In genomic region chr2:160507371-160507770, GRCm38 (mm10) we compare ENCODE assay signal across 27 mouse cellular contexts.
DNase-seq lines count a peak whose midpoint lies in the region; ATAC-seq and TF ChIP-seq lines count a peak whose summit lies in the region.
"Had no signal": no experiment of that assay in that cellular context is flagged by ENCODE, and none has a peak within 500 bp of the region (broad histone marks: within the 10 kb centered on the region; RNA-seq: fewer than 3 reads in every experiment).

No protein-coding gene starts in this region.

- ATAC-seq in forebrain, embryonic 11.5 days (replicated peaks; ENCODE audit: low FRiP score), result peak; percentile 23
- no peak for ATAC-seq in hindbrain, embryonic 13.5 days (ENCODE audit: low FRiP score)
- no peak; the same call in 1 of the 2 replicates for ATAC-seq in hindbrain, embryonic 11.5 days (ENCODE audit: low FRiP score)
- ATAC-seq in kidney, postnatal 0 days (replicated peaks; ENCODE audit: low FRiP score, low read depth), result peak; percentile 51; the same call in 1 of the 2 replicates
- ATAC-seq in neural tube, embryonic 12.5 days (ENCODE audit: low FRiP score, low read depth), result peak; percentile 52; the same call in 1 of the 2 replicates
- ATAC-seq in neural tube, embryonic 15.5 days (ENCODE audit: low FRiP score), result no peak
- ATAC-seq: intestine, postnatal 0 days had no signal

- no peak overlapping the region for H3K9ac ChIP-seq in forebrain, embryonic 11.5 days (ENCODE audit: low read length)
- H3K9ac ChIP-seq in hindbrain, embryonic 13.5 days, result no peak overlapping the region
- no peak overlapping the region for H3K9ac ChIP-seq in hindbrain, embryonic 11.5 days (ENCODE audit: low read depth, low read length)
- no peak overlapping the region for H3K9ac ChIP-seq in kidney, postnatal 0 days (ENCODE audit: low read depth, low read length)
- H3K9ac ChIP-seq in neural tube, embryonic 12.5 days, result no peak overlapping the region
- no peak overlapping the region for H3K9ac ChIP-seq in neural tube, embryonic 15.5 days (replicated peaks)
- H3K9ac ChIP-seq: embryonic facial prominence, embryonic 12.5 days; heart, embryonic 15.5 days; limb, embryonic 12.5 days; liver, embryonic 15.5 days; lung, embryonic 14.5 days had no signal

- H3K27ac ChIP-seq in forebrain, embryonic 11.5 days (ENCODE audit: low read depth, low read length), result peak overlapping the region; percentile 12; the same call in 1 of the 2 replicates
- no peak overlapping the region for H3K27ac ChIP-seq in forebrain, embryonic 10.5 days
- peak overlapping the region; percentile 53 for H3K27ac ChIP-seq in hindbrain, embryonic 13.5 days
- H3K27ac ChIP-seq in hindbrain, embryonic 11.5 days (ENCODE audit: low read depth, low read length), result no peak overlapping the region
- no peak overlapping the region for H3K27ac ChIP-seq in kidney, postnatal 0 days
- no peak overlapping the region for H3K27ac ChIP-seq in neural tube, embryonic 12.5 days
- no peak overlapping the region for H3K27ac ChIP-seq in neural tube, embryonic 15.5 days (replicated peaks)
- H3K27ac ChIP-seq: embryonic facial prominence, embryonic 12.5 days; heart, embryonic 10.5 days; heart, embryonic 15.5 days; layer of hippocampus, adult 2 months; left cerebral cortex, adult 2 months; limb, embryonic 12.5 days; liver, embryonic 15.5 days had no signal

- H3K27me3 ChIP-seq in forebrain, embryonic 11.5 days (ENCODE audit: control insufficient read depth, insufficient read depth, low read length), result no peaks in the 10 kb centered on the region
- peaks cover 11% of the 10 kb centered on the region; the same call in 1 of the 2 replicates for H3K27me3 ChIP-seq in forebrain, embryonic 10.5 days (ENCODE audit: poor library complexity, severe bottlenecking)
- peaks cover 88% of the 10 kb centered on the region for H3K27me3 ChIP-seq in hindbrain, embryonic 13.5 days
- H3K27me3 ChIP-seq in hindbrain, embryonic 11.5 days (ENCODE audit: control insufficient read depth, insufficient read depth, low read length), result peaks cover 12% of the 10 kb centered on the region; the same call in 1 of the 2 replicates
- no peaks in the 10 kb centered on the region for H3K27me3 ChIP-seq in kidney, postnatal 0 days (ENCODE audit: insufficient read depth, low read length)
- H3K27me3 ChIP-seq in neural tube, embryonic 12.5 days (replicated peaks), result peaks cover 84% of the 10 kb centered on the region
- peaks cover 76% of the 10 kb centered on the region for H3K27me3 ChIP-seq in neural tube, embryonic 15.5 days (replicated peaks)
- H3K27me3 ChIP-seq: embryonic facial prominence, embryonic 12.5 days; liver, embryonic 15.5 days had no signal

- H3K4me2 ChIP-seq in forebrain, embryonic 11.5 days (ENCODE audit: low read depth, low read length, severe bottlenecking), result no peak overlapping the region
- 0 out of 2 replicates have a peak overlapping the region, but pooled peaks have one; percentile 3 for H3K4me2 ChIP-seq in hindbrain, embryonic 13.5 days
- H3K4me2 ChIP-seq in hindbrain, embryonic 11.5 days (replicated peaks; ENCODE audit: low read depth, low read length), result no peak overlapping the region
- H3K4me2 ChIP-seq in kidney, postnatal 0 days (ENCODE audit: low read length), result no peak overlapping the region
- H3K4me2 ChIP-seq in neural tube, embryonic 12.5 days (replicated peaks), result no peak overlapping the region
- no peak overlapping the region for H3K4me2 ChIP-seq in neural tube, embryonic 15.5 days
- H3K4me2 ChIP-seq: embryonic facial prominence, embryonic 12.5 days; heart, embryonic 15.5 days; limb, embryonic 12.5 days; liver, embryonic 15.5 days; lung, embryonic 14.5 days had no signal

- H3K9me3 ChIP-seq in forebrain, embryonic 11.5 days (ENCODE audit: control insufficient read depth, low read length), result no peaks in the 10 kb centered on the region
- H3K9me3 ChIP-seq in forebrain, embryonic 10.5 days, result no peaks in the 10 kb centered on the region
- no peaks in the 10 kb centered on the region for H3K9me3 ChIP-seq in hindbrain, embryonic 13.5 days
- H3K9me3 ChIP-seq in hindbrain, embryonic 11.5 days (ENCODE audit: control insufficient read depth, low read length), result no peaks in the 10 kb centered on the region
- H3K9me3 ChIP-seq in kidney, postnatal 0 days (replicated peaks; ENCODE audit: low read length), result no peaks in the 10 kb centered on the region
- no peaks in the 10 kb centered on the region for H3K9me3 ChIP-seq in neural tube, embryonic 12.5 days
- no peaks in the 10 kb centered on the region for H3K9me3 ChIP-seq in neural tube, embryonic 15.5 days (replicated peaks)
- H3K9me3 ChIP-seq: embryonic facial prominence, embryonic 12.5 days; heart, embryonic 10.5 days; heart, embryonic 15.5 days; limb, embryonic 12.5 days; liver, embryonic 15.5 days had no signal

- DNase-seq in forebrain, embryonic 11.5 days (ENCODE audit: low spot score), result no peak
- DNase-seq in forebrain, embryonic 10.5 days (ENCODE audit: extremely low spot score, low spot score), result no peak
- no peak for DNase-seq in hindbrain, embryonic 11.5 days (ENCODE audit: low spot score)
- no peak for DNase-seq in kidney, postnatal 0 days (ENCODE audit: low spot score)
- DNase-seq in kidney, adult 18-20 months, result no peak
- DNase-seq: adrenal gland, adult 8-10 months; cerebellum, adult 8-10 months; cerebellum, postnatal 25 days; gastrocnemius, postnatal 25 days; heart, adult 11 months; lung, embryonic 14.5 days; lung, postnatal 14 days; right cerebral cortex, postnatal 25 days; thymus, postnatal 14 days had no signal

- H3K4me3 ChIP-seq in forebrain, embryonic 11.5 days (ENCODE audit: low read depth, low read length), result no peak overlapping the region
- H3K4me3 ChIP-seq in forebrain, embryonic 10.5 days, result no peak overlapping the region
- H3K4me3 ChIP-seq in hindbrain, embryonic 13.5 days, result no peak overlapping the region
- no peak overlapping the region for H3K4me3 ChIP-seq in hindbrain, embryonic 11.5 days (ENCODE audit: low read depth, low read length)
- H3K4me3 ChIP-seq in kidney, postnatal 0 days (replicated peaks; ENCODE audit: low read depth, low read length), result no peak overlapping the region
- no peak overlapping the region for H3K4me3 ChIP-seq in neural tube, embryonic 12.5 days
- H3K4me3 ChIP-seq in neural tube, embryonic 15.5 days (replicated peaks), result no peak overlapping the region
- H3K4me3 ChIP-seq: embryonic facial prominence, embryonic 12.5 days; heart, embryonic 10.5 days; heart, embryonic 15.5 days; layer of hippocampus, adult 2 months; left cerebral cortex, adult 2 months; limb, embryonic 12.5 days; liver, embryonic 15.5 days; myocyte had no signal

- H3K36me3 ChIP-seq in forebrain, embryonic 11.5 days (ENCODE audit: control insufficient read depth, insufficient read depth, low read length), result no peaks in the 10 kb centered on the region
- H3K36me3 ChIP-seq in forebrain, embryonic 10.5 days (replicated peaks), result no peaks in the 10 kb centered on the region
- H3K36me3 ChIP-seq in hindbrain, embryonic 13.5 days, result no peaks in the 10 kb centered on the region
- H3K36me3 ChIP-seq in hindbrain, embryonic 11.5 days (ENCODE audit: control insufficient read depth, insufficient read depth, low read length), result no peaks in the 10 kb centered on the region
- no peaks in the 10 kb centered on the region for H3K36me3 ChIP-seq in kidney, postnatal 0 days (ENCODE audit: insufficient read depth, low read length)
- no peaks in the 10 kb centered on the region for H3K36me3 ChIP-seq in neural tube, embryonic 12.5 days
- H3K36me3 ChIP-seq in neural tube, embryonic 15.5 days, result no peaks in the 10 kb centered on the region
- H3K36me3 ChIP-seq: embryonic facial prominence, embryonic 12.5 days; G1E; heart, embryonic 10.5 days; heart, embryonic 15.5 days; limb, embryonic 12.5 days; liver, embryonic 15.5 days had no signal

- peaks cover 13% of the 10 kb centered on the region; the same call in 1 of the 2 replicates for H3K4me1 ChIP-seq in forebrain, embryonic 11.5 days (replicated peaks; ENCODE audit: control insufficient read depth, insufficient read depth, low read length)
- peaks cover 41% of the 10 kb centered on the region for H3K4me1 ChIP-seq in forebrain, embryonic 10.5 days
- peaks cover 32% of the 10 kb centered on the region for H3K4me1 ChIP-seq in hindbrain, embryonic 13.5 days (replicated peaks)
- H3K4me1 ChIP-seq in hindbrain, embryonic 11.5 days (replicated peaks; ENCODE audit: control insufficient read depth, insufficient read depth, low read length), result no peaks in the 10 kb centered on the region
- 0 out of 2 replicates have a peak, but pooled peaks cover 6% of the 10 kb centered on the region for H3K4me1 ChIP-seq in kidney, postnatal 0 days (replicated peaks; ENCODE audit: insufficient read depth, low read length)
- peaks cover 9% of the 10 kb centered on the region for H3K4me1 ChIP-seq in neural tube, embryonic 12.5 days
- H3K4me1 ChIP-seq in neural tube, embryonic 15.5 days, result peaks cover 18% of the 10 kb centered on the region
- H3K4me1 ChIP-seq: limb, embryonic 12.5 days; liver, embryonic 15.5 days had no signal

- whole genome bisulfite sequencing in forebrain, embryonic 11.5 days, result 62% methylated on average over 9 of the region's 9 CpGs
- 78% methylated on average over 9 of the region's 9 CpGs for WGBS in forebrain, embryonic 10.5 days
- WGBS in hindbrain, embryonic 13.5 days, result 26% methylated on average over 9 of the region's 9 CpGs
- WGBS in hindbrain, embryonic 11.5 days, result 36% methylated on average over 9 of the region's 9 CpGs
- 39% methylated on average over 9 of the region's 9 CpGs for WGBS in kidney, postnatal 0 days
- 28% methylated on average over 9 of the region's 9 CpGs for WGBS in neural tube, embryonic 12.5 days
- WGBS in neural tube, embryonic 15.5 days, result 21% methylated on average over 9 of the region's 9 CpGs

- no peak for TF ChIP-seq CTCF in kidney, postnatal 0 days (IDR thresholded peaks at IDR 0.05; ENCODE audit: low read depth)

Comparison
In these comparisons a context has a peak if more than half of its experiments do, and no peak if none do; other contexts are left out.
1. ATAC-seq: peak in forebrain, embryonic 11.5 days (single experiment), kidney, postnatal 0 days (single experiment) and neural tube, embryonic 12.5 days (single experiment); none in hindbrain, embryonic 13.5 days (single experiment), hindbrain, embryonic 11.5 days (single experiment) and neural tube, embryonic 15.5 days (single experiment).
2. H3K27ac ChIP-seq: peak in forebrain, embryonic 11.5 days (single experiment) and hindbrain, embryonic 13.5 days (single experiment); none in forebrain, embryonic 10.5 days (single experiment), hindbrain, embryonic 11.5 days (single experiment), kidney, postnatal 0 days (single experiment), neural tube, embryonic 12.5 days (single experiment) and neural tube, embryonic 15.5 days (single experiment).